Mouse (Mus musculus) lung, embryonic 15.5 days (tissue): ENCODE results near the gene Arhgap11a. TPM values are rescaled to one million over a fixed set of nuclear protein-coding genes. Genes with fewer than 3 reads are reported as not detected.
A peak's percentile ranks its signal among the peaks of the same experiment; 100 is the strongest.

ENCODE experiments used
- ATAC-seq: fragments of 200-750 bp; cut with Nextera tagmentation; 2 replicates; pipeline ENCODE4 v1.8.0; 2017; ENCODE audit warnings: moderate number of reproducible peaks, borderline replicate concordance; ENCODE audit not compliant: low FRiP score, low TSS enrichment; ENCODE audit errors: extremely low read depth
- H3K27ac ChIP-seq: fragments of 300-500 bp; sonication (generic); 2 replicates; pipeline ENCODE4 v1.5.1; 2015; ENCODE audit warnings: moderate library complexity, mild to moderate bottlenecking, inconsistent platforms
- H3K27me3 ChIP-seq: fragments of 300-500 bp; sonication (generic); 2 replicates; pipeline ENCODE4 v1.6.1; 2015; ENCODE audit warnings: inconsistent platforms
- H3K36me3 ChIP-seq: fragments of 300-500 bp; sonication (generic); 2 replicates; pipeline ENCODE4 v1.6.1; 2015; ENCODE audit warnings: inconsistent platforms
- H3K4me1 ChIP-seq: fragments of 300-500 bp; sonication (generic); 2 replicates; pipeline ENCODE4 v1.6.1; 2015; ENCODE audit warnings: inconsistent platforms
- H3K4me2 ChIP-seq: fragments of 300-500 bp; sonication (generic); 2 replicates; pipeline ENCODE4 v1.6.1; 2015; ENCODE audit warnings: inconsistent platforms, mild to moderate bottlenecking, moderate library complexity
- H3K4me3 ChIP-seq: fragments of 300-500 bp; sonication (generic); 2 replicates; pipeline ENCODE4 v1.5.1; 2015; ENCODE audit warnings: mild to moderate bottlenecking, inconsistent platforms
- H3K9ac ChIP-seq: fragments of 300-500 bp; sonication (generic); 2 replicates; pipeline ENCODE4 v1.6.1; 2015; ENCODE audit warnings: inconsistent platforms
- H3K9me3 ChIP-seq: fragments of 300-500 bp; sonication (generic); 2 replicates; pipeline ENCODE4 v1.6.1; 2016; ENCODE audit warnings: inconsistent platforms
- WGBS: fragments of 180-500 bp; shearing (Covaris S2); methylation state at CpG from one replicate; pipeline ENCODE4 v1.1.7; 2015; 5-methylcytosine and 5-hydroxymethylcytosine counted together
- polyA plus RNA-seq: library from polyadenylated mRNA; unstranded; fragments of >200 nt; fragmentation: Nextera tagmentation; extraction: Ambion mirVana; gene quantifications from 2 replicates; pipeline ENCODE4 v1.2.1, GENCODE M21; 2015

The Arhgap11a gene
- 30.3 and 30.9 TPM in 2 replicates for polyA plus RNA-seq

DNA sequence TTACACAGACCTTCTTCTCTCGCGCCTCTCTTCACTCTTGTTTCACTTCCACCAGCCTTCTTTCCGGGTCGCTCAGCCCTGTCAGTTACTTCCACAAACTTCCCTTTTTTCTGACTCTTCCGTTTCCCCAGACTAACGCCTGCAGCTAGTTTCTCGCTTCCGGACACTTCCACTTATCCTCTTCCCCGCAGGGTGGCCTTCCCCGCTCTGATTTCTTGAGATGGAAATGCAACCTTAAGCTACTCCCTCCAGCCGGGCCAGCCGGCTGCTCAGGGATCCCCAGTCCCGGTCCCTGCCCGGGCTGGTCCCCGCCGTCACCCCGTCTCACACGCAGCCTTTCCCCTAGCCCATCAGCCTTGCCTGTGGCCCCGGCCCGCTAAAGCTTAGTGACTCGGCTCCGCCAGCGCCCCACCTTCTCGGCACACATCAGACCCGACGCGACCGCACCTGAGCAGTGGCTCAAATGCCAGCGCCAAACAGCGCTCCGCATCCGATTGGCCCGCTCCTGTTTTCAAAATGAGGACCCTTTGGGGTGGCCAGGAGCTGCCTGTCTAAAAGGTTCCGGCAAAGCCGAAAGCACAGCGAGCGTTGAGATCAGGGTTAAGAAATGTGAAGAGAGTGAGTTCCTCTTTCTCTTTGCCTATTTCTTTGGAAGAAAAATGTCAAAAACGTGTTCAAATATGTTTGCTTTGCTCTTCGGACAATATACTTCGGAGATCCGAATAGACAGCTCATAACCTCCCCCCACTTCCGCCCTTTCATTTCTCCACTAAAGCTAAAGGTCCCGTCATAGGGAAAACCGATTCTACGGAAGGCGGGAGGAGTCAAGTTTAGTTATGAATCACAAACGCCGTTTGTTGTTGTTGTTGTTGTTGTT is at the start of gene Arhgap11a:
Arhgap11a (minus strand) TSS at position 417 of the 877 bp plus-strand sequence.
- Histone ChIP-seq H3K4me2 (peak within 1 kb of the TSS; percentile 66), H3K27ac (peak within 1 kb of the TSS; percentile 91), H3K9ac (peak within 1 kb of the TSS; percentile 77), H3K36me3 (peaks cover 15% of the 10 kb centered on the region), H3K4me3 (peak within 1 kb of the TSS; percentile 91), H3K9me3 (no peaks in the 10 kb centered on the region), H3K4me1 (peaks cover 28% of the 10 kb centered on the region), H3K27me3 (no peaks in the 10 kb centered on the region)
- WGBS: under 1% methylated on average over 48 of the region's 48 CpGs
- peak; percentile 95 for ATAC-seq

GRCm38 (mm10) chr2:113893385-113894122 is 45.1 kb upstream of the Arhgap11a start:
- Histone ChIP-seq H3K9me3 (no peaks in the 10 kb centered on the region), H3K27ac (no peak overlapping the region), H3K4me2 (no peak overlapping the region), H3K36me3 (no peaks in the 10 kb centered on the region), H3K27me3 (no peaks in the 10 kb centered on the region), H3K4me1 (no peaks in the 10 kb centered on the region), H3K4me3 (no peak overlapping the region), H3K9ac (no peak overlapping the region)
- 85% methylated on average over 10 of the region's 12 CpGs for WGBS
- ATAC-seq: no peak

DNA sequence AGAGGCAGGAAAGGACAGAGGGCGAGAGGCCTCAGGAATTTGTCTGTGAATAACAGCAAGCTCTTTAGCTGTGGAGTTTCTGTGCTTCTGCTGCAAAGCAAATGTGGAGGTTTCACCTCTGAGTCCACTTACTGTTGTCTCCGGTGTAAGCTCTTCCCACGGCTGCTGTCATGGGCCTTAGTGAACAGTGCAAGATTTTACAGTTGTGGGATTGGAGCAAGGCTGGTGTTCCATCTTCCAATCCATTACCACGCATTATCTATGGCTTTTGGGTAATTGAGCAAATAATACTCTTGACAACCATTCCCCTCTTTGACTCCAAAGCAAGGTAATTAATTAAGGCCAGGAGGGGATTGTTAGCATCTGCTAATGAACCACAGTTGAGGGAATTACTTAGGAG is 38.7 kb upstream of the Arhgap11a start:
- 74% methylated on average over 4 of the region's 4 CpGs for WGBS
- Histone ChIP-seq H3K9me3 (no peaks in the 10 kb centered on the region), H3K27me3 (no peaks in the 10 kb centered on the region), H3K4me2 (no peak overlapping the region), H3K4me3 (no peak overlapping the region), H3K36me3 (no peaks in the 10 kb centered on the region), H3K9ac (no peak overlapping the region), H3K27ac (no peak overlapping the region), H3K4me1 (no peaks in the 10 kb centered on the region)
- ATAC-seq: no peak

- H3K4me2 ChIP-seq: no peak overlapping the region
- H3K9me3 ChIP-seq: no peaks in the 10 kb centered on the region
- no peaks in the 10 kb centered on the region for H3K36me3 ChIP-seq
- ATAC-seq: no peak
- WGBS: 34% methylated on average over 1 of the region's 1 CpGs
- H3K4me1 ChIP-seq: no peaks in the 10 kb centered on the region
- H3K27me3 ChIP-seq: no peaks in the 10 kb centered on the region
- H3K27ac ChIP-seq: no peak overlapping the region
- no peak overlapping the region for H3K4me3 ChIP-seq
- no peak overlapping the region for H3K9ac ChIP-seq
These were observed 37.6 kb upstream of the Arhgap11a start for GRCm38 (mm10) chr2:113886061-113886460.

DNA sequence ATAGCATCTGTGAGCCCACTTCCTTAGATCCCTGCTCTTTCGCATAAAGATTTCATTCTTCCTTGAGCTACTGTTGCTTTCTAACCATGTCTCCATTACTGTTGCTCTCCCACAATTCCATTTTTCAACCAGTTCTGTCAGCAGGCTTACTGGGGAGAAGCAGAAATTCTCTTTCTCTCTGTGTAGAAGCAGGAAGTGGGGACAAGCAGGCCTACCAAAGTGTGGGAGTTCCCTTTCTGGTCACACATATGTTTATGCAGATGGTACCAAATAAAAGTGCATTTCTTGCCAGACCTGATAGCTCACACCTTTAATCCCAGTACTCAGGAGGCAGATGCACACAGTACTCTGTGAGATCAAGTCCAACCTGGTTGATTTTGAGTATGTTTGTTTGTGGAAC is 21.7 kb upstream of the Arhgap11a start:
- Histone ChIP-seq H3K27ac (no peak overlapping the region), H3K4me3 (no peak overlapping the region), H3K36me3 (no peaks in the 10 kb centered on the region), H3K4me2 (no peak overlapping the region), H3K4me1 (no peaks in the 10 kb centered on the region), H3K9me3 (no peaks in the 10 kb centered on the region), H3K9ac (no peak overlapping the region), H3K27me3 (no peaks in the 10 kb centered on the region)
- ATAC-seq: no peak
- 95% methylated on average over 1 of the region's 1 CpGs for WGBS

- Histone ChIP-seq H3K4me2 (no peak overlapping the region), H3K27me3 (no peaks in the 10 kb centered on the region), H3K9ac (no peak overlapping the region), H3K4me1 (no peaks in the 10 kb centered on the region), H3K4me3 (no peak overlapping the region), H3K9me3 (no peaks in the 10 kb centered on the region), H3K36me3 (no peaks in the 10 kb centered on the region), H3K27ac (no peak overlapping the region)
- 76% methylated on average over 4 of the region's 4 CpGs for WGBS
- no peak for ATAC-seq
These were observed 19.9 kb upstream of the Arhgap11a start for GRCm38 (mm10) chr2:113868404-113868803.

DNA sequence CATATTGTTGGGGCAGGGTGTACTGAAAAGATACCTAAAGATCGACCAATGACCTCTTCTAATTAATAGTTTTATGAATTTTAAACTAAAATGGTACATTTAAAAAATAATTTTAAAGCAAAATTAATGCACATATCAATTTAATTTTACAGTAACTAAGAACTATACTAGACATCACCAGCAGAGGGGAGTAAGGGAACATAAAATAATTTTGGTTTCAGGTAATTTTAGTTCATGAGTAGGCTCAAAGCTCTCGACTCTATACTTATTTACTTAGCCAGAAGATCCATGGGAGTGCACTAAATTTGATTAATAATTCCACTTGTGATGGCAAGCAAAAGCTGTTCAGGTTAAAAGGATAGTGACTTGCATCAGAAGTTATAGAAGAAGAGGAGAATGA is 17.7 kb upstream of the Arhgap11a start:
- no peak for ATAC-seq
- Histone ChIP-seq H3K36me3 (no peaks in the 10 kb centered on the region), H3K27me3 (no peaks in the 10 kb centered on the region), H3K4me1 (no peaks in the 10 kb centered on the region), H3K4me2 (no peak overlapping the region), H3K9me3 (no peaks in the 10 kb centered on the region), H3K4me3 (no peak overlapping the region), H3K9ac (no peak overlapping the region), H3K27ac (no peak overlapping the region)
- 16% methylated on average over 2 of the region's 2 CpGs for WGBS

GRCm38 (mm10) chr2:113849141-113849540 is 680 bp upstream of the Arhgap11a start:
- Histone ChIP-seq H3K4me2 (peak overlapping the region; percentile 66), H3K9me3 (no peaks in the 10 kb centered on the region), H3K27me3 (no peaks in the 10 kb centered on the region), H3K4me3 (peak overlapping the region; percentile 91), H3K27ac (peak overlapping the region; percentile 91; the same call in 1 of the 2 replicates), H3K4me1 (peaks cover 28% of the 10 kb centered on the region), H3K9ac (peak overlapping the region; percentile 31), H3K36me3 (peaks cover 8% of the 10 kb centered on the region)
- ATAC-seq: peak; percentile 19; the same call in 1 of the 2 replicates
- WGBS: 1% methylated on average over 3 of the region's 3 CpGs

DNA sequence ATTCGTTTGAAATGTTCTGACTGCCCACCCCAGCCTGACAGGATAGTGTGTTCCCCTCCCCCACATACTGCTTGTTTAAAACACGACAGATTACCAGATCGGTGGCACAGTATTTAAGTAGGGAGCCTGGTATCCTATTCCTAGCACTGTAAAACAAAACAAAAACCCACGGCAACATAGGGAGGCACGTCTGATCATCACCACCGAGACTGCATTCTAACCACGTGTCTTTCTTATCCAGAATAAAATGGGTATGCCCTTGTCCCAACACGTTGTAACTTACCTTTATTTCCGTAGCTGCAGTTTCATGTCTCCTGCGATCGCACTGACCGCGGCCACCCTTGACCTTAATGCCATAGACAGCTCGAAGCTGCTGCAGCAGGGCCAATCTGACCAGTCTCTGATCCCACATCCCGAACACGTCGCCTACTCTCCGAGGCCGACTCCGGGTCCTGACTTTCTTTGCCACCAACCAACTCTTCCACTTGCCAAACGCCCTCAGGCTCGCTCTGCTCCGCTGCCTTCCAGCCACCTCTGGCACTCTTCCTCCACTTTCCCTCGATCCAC is 700 bp downstream of the Arhgap11a start:
- Histone ChIP-seq H3K4me3 (peak overlapping the region; percentile 91), H3K36me3 (peaks cover 17% of the 10 kb centered on the region), H3K27ac (peak overlapping the region; percentile 91), H3K4me1 (peaks cover 28% of the 10 kb centered on the region), H3K9ac (peak overlapping the region; percentile 77), H3K9me3 (no peaks in the 10 kb centered on the region), H3K4me2 (peak overlapping the region; percentile 66), H3K27me3 (no peaks in the 10 kb centered on the region)
- WGBS: under 1% methylated on average over 24 of the region's 24 CpGs
- ATAC-seq: no peak

DNA sequence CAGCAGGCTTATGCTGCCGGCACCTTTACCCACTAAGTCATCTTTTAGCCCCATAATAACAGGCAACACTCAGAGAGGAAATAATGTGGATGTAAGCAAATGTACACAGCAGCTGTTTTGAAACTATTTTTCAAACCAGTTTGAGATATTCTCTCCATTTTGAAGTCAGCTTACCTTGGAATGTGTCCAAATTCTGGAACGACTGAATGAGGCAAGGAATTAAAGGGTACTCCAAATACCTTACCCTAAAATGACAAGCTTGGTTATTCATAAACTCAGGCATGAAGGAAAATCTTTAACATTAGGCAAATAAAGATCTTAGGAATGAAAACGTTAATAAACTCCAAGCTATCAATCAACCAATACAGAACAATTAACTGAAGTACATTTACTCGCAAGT is 3.4 kb downstream of the Arhgap11a start:
- Histone ChIP-seq H3K27ac (0 out of 2 replicates have a peak overlapping the region, but pooled peaks have one; percentile 50), H3K27me3 (no peaks in the 10 kb centered on the region), H3K4me1 (peaks cover 28% of the 10 kb centered on the region), H3K36me3 (peaks cover 37% of the 10 kb centered on the region), H3K9ac (no peak overlapping the region), H3K4me2 (0 out of 2 replicates have a peak overlapping the region, but pooled peaks have one; percentile 66), H3K4me3 (no peak overlapping the region), H3K9me3 (no peaks in the 10 kb centered on the region)
- ATAC-seq: no peak
- WGBS: 41% methylated on average over 4 of the region's 4 CpGs

GRCm38 (mm10) chr2:113841656-113842437 is 6.6 kb downstream of the Arhgap11a start:
- WGBS: 86% methylated on average over 4 of the region's 4 CpGs
- no peak overlapping the region for H3K4me3 ChIP-seq
- no peak for ATAC-seq
- H3K9me3 ChIP-seq: no peaks in the 10 kb centered on the region
- H3K27me3 ChIP-seq: no peaks in the 10 kb centered on the region
- no peak overlapping the region for H3K9ac ChIP-seq
- H3K27ac ChIP-seq: no peak overlapping the region
- H3K4me2 ChIP-seq: no peak overlapping the region
- peaks cover 20% of the 10 kb centered on the region for H3K4me1 ChIP-seq
- peaks cover 50% of the 10 kb centered on the region for H3K36me3 ChIP-seq
